Mouse (Mus musculus): ENCODE measurements around the gene Ccdc117. TPM values are rescaled to one million over a fixed set of nuclear protein-coding genes. Genes with fewer than 3 reads are reported as not detected.
"Not testable (repeated sequence)": the region's sequence is repeated elsewhere in the genome, so short reads cannot be mapped to it uniquely, and the experiment has no call there.

The Ccdc117 gene
- polyA plus RNA-seq, 1 experiment = 1.2 TPM

GRCm38 (mm10) chr11:5491912-5492311 lies 50.1 kb downstream of the Ccdc117 start:
- Histone ChIP-seq H3K4me3 (replicated peaks) (no peak overlapping the region), H3K36me3 (replicated peaks; ENCODE audit: low read length) (peaks cover 45% of the 10 kb centered on the region), H3K9me3 (peaks cover 7% of the 10 kb centered on the region; the same call in 1 of the 2 replicates), H3K4me1 (peaks cover 16% of the 10 kb centered on the region; the same call in 1 of the 2 replicates), H3K27me3 (replicated peaks) (no peaks in the 10 kb centered on the region)
- no peak for TF ChIP-seq GATA1 (IDR thresholded peaks at IDR 0.05; ENCODE audit: borderline replicate concordance, low read length)
- TF ChIP-seq FLI1 (IDR thresholded peaks at IDR 0.05; ENCODE audit: low read length) = no peak

- Histone ChIP-seq H3K36me3 (replicated peaks; ENCODE audit: low read length) (peaks cover 38% of the 10 kb centered on the region), H3K4me3 (replicated peaks) (no peak overlapping the region), H3K9me3 (peaks cover 4% of the 10 kb centered on the region; the same call in 1 of the 2 replicates), H3K27me3 (replicated peaks) (no peaks in the 10 kb centered on the region), H3K4me1 (peaks cover 13% of the 10 kb centered on the region)
- TF ChIP-seq FLI1 (IDR thresholded peaks at IDR 0.05; ENCODE audit: low read length) (no peak), GATA1 (IDR thresholded peaks at IDR 0.05; ENCODE audit: borderline replicate concordance, low read length) (no peak)
Observed at GRCm38 (mm10) chr11:5490989-5491656, 50.9 kb downstream of the Ccdc117 start.

- H3K4me1 ChIP-seq = peaks cover 24% of the 10 kb centered on the region
- H3K4me3 ChIP-seq (replicated peaks); H3K27me3 ChIP-seq (replicated peaks); H3K9me3 ChIP-seq: not testable (repeated sequence)
- peaks cover 34% of the 10 kb centered on the region for H3K36me3 ChIP-seq (replicated peaks; ENCODE audit: low read length)
Observed at GRCm38 (mm10) chr11:5489433-5489832, 52.6 kb downstream of the Ccdc117 start.

- H3K9me3 ChIP-seq = no peaks in the 10 kb centered on the region
- peaks cover 21% of the 10 kb centered on the region for H3K36me3 ChIP-seq (replicated peaks; ENCODE audit: low read length)
- no peak for TF ChIP-seq GATA1 (IDR thresholded peaks at IDR 0.05; ENCODE audit: borderline replicate concordance, low read length)
- TF ChIP-seq FLI1 (IDR thresholded peaks at IDR 0.05; ENCODE audit: low read length) = no peak
- peak overlapping the region; percentile 92 for H3K4me3 ChIP-seq (replicated peaks)
- peaks cover 22% of the 10 kb centered on the region for H3K4me1 ChIP-seq
- H3K27me3 ChIP-seq (replicated peaks) = peaks cover under 1% of the 10 kb centered on the region
Observed at GRCm38 (mm10) chr11:5485193-5486011, 56.6 kb downstream of the Ccdc117 start.

- H3K9me3 ChIP-seq = no peaks in the 10 kb centered on the region
- H3K36me3 ChIP-seq (replicated peaks; ENCODE audit: low read length) = no peaks in the 10 kb centered on the region
- no peak overlapping the region for H3K4me3 ChIP-seq (replicated peaks)
- peaks cover 18% of the 10 kb centered on the region for H3K4me1 ChIP-seq
- H3K27me3 ChIP-seq (replicated peaks) = peaks cover 6% of the 10 kb centered on the region
- TF ChIP-seq GATA1 (IDR thresholded peaks at IDR 0.05; ENCODE audit: borderline replicate concordance, low read length) (no peak), FLI1 (IDR thresholded peaks at IDR 0.05; ENCODE audit: low read length) (no peak)
Observed at GRCm38 (mm10) chr11:5482581-5482980, 59.4 kb downstream of the Ccdc117 start.

Other genes with a start within 250 kb of the Ccdc117 start
- 0.30 TPM in 1 of 2 replicates, not detected in the other for gene Znrf3, start 97.3 kb downstream of the Ccdc117 start, polyA plus RNA-seq (2012; ENCODE audit: insufficient read depth, low replicate concordance)
- 49.2 and 62.7 TPM in 2 replicates for gene Xbp1, start 21.5 kb downstream of the Ccdc117 start, polyA plus RNA-seq (2012; ENCODE audit: insufficient read depth, low replicate concordance)
- 0.19 TPM in 1 of 2 replicates, not detected in the other for gene Ankrd36, start 27.5 kb upstream of the Ccdc117 start, polyA plus RNA-seq (2012; ENCODE audit: insufficient read depth, low replicate concordance)
- 173 and 222 TPM in 2 replicates for gene Mrps24, start 173.5 kb upstream of the Ccdc117 start, polyA plus RNA-seq (2012; ENCODE audit: insufficient read depth, low replicate concordance)
- 6.8 and 10.2 TPM in 2 replicates for gene Urgcp, start 220.2 kb upstream of the Ccdc117 start, polyA plus RNA-seq (2012; ENCODE audit: insufficient read depth, low replicate concordance)
- 63.4 and 117 TPM in 2 replicates for gene Dbnl, start 246.3 kb upstream of the Ccdc117 start, polyA plus RNA-seq (2012; ENCODE audit: insufficient read depth, low replicate concordance)

Measured in megakaryocyte, embryonic 14.5 days (primary cell).